Mouse (Mus musculus) lung, adult 2 months (tissue): ENCODE results near the gene Klhl5.

Experiments
- CTCF ChIP-seq: fragments of 200-500 bp; IDR thresholded peaks from 2 replicates; pipeline ENCODE4 v1.5.1; 2011; ENCODE audit warnings: mild to moderate bottlenecking, low read length, control low read depth; ENCODE audit not compliant: insufficient read depth
- POLR2A ChIP-seq: fragments of 200-500 bp; IDR thresholded peaks from 2 replicates; pipeline ENCODE4 v1.6.1; 2011; ENCODE audit warnings: low read depth, mild to moderate bottlenecking, control low read depth, low read length, borderline replicate concordance; ENCODE audit errors: extremely low read depth

DNA sequence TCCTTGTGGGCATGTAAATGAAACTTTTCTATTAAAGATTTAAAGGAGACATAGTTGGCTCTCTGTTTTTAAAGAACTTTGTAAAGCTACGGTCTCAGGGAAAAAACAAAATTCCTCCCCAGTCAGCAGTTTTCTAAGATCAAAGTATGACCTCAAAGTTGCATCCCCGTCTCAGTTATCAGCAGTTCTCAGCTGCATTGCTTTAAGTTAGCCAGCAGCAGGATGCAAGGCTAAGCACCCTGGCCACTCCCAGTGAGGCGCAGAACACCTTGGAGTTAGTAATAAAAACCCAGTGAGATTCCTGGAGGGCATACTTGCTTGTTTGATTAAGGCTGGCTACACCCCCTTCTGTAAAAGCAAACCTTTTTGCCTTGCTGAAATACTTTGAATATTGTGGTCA lies 30.6 kb upstream of the Klhl5 start:
- TF ChIP-seq CTCF, result no peak
- no peak for TF ChIP-seq POLR2A
